Mouse (Mus musculus): ENCODE data around the gene Mmp19. TPM values are rescaled to one million over a fixed set of nuclear protein-coding genes. Genes with fewer than 3 reads are reported as not detected.

Gene Mmp19
- 0.59 and 0.63 TPM in 2 replicates for polyA plus RNA-seq (2015; fragmentation: Nextera tagmentation; extraction: Ambion mirVana)

DNA sequence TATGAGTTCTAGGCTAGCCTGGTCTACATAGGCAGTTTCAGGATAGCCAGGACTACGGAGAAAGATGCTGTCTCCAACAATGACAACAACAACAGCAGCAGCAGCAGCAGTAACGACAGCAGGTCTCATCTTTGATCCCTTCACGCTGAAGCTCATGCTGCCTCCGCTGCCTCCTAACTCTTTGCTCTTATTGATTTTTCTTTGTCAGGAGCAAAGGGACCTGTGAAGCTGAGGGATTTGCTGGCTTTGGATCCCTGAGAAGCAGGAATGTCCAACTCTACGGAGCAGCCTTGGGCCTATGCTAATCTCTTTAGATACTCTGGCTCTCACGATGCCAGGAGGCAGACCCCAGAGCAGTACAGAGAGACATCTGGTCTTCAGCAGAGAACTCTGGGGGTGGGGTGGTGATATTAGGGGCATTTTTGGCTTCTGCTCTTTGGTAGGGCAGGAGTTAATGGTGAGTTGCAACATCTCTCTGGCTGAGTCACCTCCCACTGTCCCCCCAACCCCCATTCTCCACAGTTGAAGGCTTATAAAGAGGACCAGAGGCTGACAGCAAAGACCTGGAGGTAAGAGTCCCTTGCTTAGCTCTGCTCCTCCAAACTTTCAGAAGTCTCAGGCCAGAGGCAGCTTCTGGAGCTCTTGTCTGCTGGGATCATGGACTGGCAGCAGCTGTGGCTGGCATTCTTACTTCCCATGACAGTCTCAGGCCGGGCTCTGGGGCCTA is at the start of gene Mmp19:
TSS of gene Mmp19 (plus strand) at position 513 of the 727 bp plus-strand sequence.
- no peaks in the 10 kb centered on the region for H3K9me3 ChIP-seq
- no peak within 1 kb of the TSS for H3K4me2 ChIP-seq
- no peak within 1 kb of the TSS for H3K4me3 ChIP-seq
- H3K4me1 ChIP-seq (replicated peaks) = no peaks in the 10 kb centered on the region
- H3K27ac ChIP-seq (replicated peaks) = no peak within 1 kb of the TSS
- no peak within 1 kb of the TSS for H3K9ac ChIP-seq
- H3K27me3 ChIP-seq = no peaks in the 10 kb centered on the region
- ATAC-seq (ENCODE audit: low read depth) = no peak
- no peaks in the 10 kb centered on the region for H3K36me3 ChIP-seq
- 67% methylated on average over 7 of the region's 7 CpGs for WGBS

DNA sequence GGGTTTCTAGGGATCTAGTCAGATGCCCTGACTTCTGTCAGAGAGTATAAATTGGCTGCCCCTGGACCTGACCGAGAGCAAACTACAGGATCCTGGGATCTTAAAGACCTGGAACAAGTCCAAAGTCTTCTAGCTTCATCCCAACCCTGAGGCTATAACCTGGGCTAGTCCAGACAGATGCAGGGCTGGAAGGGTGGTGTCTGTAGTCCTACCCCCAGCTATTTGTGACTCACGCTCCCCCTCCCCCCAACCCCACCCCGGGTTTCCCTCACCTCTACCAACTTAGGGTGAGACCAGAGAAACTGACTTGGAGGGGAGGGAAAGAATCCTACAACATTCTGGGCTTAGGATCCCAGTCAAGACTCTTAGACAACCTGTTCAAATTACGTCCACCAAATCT is 48.1 kb upstream of the Mmp19 start:
- H3K9ac ChIP-seq = no peak overlapping the region
- no peak overlapping the region for H3K4me3 ChIP-seq
- peaks cover 28% of the 10 kb centered on the region for H3K4me1 ChIP-seq (replicated peaks)
- no peaks in the 10 kb centered on the region for H3K9me3 ChIP-seq
- peaks cover 55% of the 10 kb centered on the region for H3K27me3 ChIP-seq
- no peak for ATAC-seq (ENCODE audit: low read depth)
- no peak overlapping the region for H3K27ac ChIP-seq (replicated peaks)
- WGBS = 48% methylated on average over 4 of the region's 4 CpGs
- peak overlapping the region; percentile 93; the same call in 1 of the 2 replicates for H3K4me2 ChIP-seq
- no peaks in the 10 kb centered on the region for H3K36me3 ChIP-seq

DNA sequence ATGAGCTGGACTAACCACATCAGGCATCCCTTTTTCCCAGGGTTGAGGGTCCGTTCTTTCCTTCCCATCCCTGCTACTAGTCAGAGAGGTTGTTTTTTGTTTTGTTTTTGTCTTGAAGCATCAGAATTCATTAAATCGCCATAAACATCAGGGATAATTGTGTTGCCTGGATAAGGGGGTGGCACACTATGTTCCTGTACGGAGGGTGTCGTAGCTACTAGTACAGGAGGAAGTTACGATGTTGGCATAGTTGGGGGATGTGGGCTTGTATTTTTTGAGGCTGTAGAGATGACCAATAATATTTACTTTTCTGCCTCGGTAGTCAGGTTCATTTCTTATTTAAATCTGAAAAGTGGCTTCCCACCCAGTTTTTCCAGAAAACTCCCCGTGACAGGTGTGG is 47.5 kb upstream of the Mmp19 start:
- no peaks in the 10 kb centered on the region for H3K36me3 ChIP-seq
- ATAC-seq (ENCODE audit: low read depth) = no peak
- H3K4me2 ChIP-seq = peak overlapping the region; percentile 93
- peak overlapping the region; percentile 81 for H3K9ac ChIP-seq
- peaks cover 28% of the 10 kb centered on the region for H3K4me1 ChIP-seq (replicated peaks)
- H3K4me3 ChIP-seq = peak overlapping the region; percentile 62
- no peaks in the 10 kb centered on the region for H3K9me3 ChIP-seq
- peaks cover 55% of the 10 kb centered on the region for H3K27me3 ChIP-seq
- WGBS = 4% methylated on average over 7 of the region's 7 CpGs
- no peak overlapping the region for H3K27ac ChIP-seq (replicated peaks)

DNA sequence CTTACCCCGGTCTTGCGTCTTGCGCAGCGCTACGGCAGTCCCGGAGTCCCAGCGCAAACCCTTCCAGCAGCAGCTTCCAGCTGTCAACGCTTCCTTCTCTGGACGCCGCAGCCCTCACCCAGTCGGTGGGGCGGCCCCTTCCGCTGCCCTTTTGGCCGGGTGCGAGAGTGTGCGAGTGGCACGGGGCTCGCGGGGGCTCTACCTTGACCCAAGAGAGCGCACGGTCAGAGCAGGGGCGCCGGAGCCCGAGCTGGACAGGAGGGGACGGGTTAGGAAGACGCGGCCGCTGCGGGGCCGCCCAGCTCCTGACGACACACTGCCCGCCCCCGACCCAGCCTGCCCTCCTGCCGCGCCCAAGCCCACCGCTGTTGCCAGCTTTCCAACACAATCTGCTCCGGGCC is 46.9 kb upstream of the Mmp19 start:
- Histone ChIP-seq H3K9ac (peak overlapping the region; percentile 81), H3K9me3 (no peaks in the 10 kb centered on the region), H3K27me3 (peaks cover 55% of the 10 kb centered on the region), H3K27ac (replicated peaks) (no peak overlapping the region), H3K4me1 (replicated peaks) (peaks cover 29% of the 10 kb centered on the region), H3K4me3 (peak overlapping the region; percentile 62), H3K36me3 (no peaks in the 10 kb centered on the region), H3K4me2 (peak overlapping the region; percentile 93)
- no peak for ATAC-seq (ENCODE audit: low read depth)
- 0% methylated on average over 24 of the region's 37 CpGs for WGBS

DNA sequence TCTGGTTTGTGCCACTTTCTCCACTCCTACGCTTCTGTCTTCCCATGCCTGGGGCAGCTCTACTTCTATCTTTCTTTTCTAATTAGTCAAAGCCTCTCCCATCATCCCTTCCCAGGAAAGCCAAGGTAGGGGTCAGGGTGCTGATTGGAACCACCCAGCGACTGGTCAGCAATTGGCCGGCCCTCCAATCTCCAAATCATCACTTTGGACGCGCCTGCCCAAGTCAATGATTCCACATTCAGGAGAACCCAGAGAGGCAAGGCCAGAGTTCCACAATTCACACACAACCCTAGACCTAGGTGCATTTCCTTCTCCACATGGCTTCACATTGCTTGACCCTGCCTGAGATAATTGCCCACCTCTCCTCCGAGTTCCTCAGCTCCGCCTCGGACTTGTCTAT is 46.5 kb upstream of the Mmp19 start:
- Histone ChIP-seq H3K27me3 (peaks cover 55% of the 10 kb centered on the region), H3K4me2 (peak overlapping the region; percentile 93), H3K9ac (peak overlapping the region; percentile 81), H3K4me1 (replicated peaks) (peaks cover 33% of the 10 kb centered on the region), H3K27ac (replicated peaks) (no peak overlapping the region), H3K4me3 (peak overlapping the region; percentile 62), H3K9me3 (no peaks in the 10 kb centered on the region), H3K36me3 (no peaks in the 10 kb centered on the region)
- no peak for ATAC-seq (ENCODE audit: low read depth)
- 18% methylated on average over 8 of the region's 8 CpGs for WGBS

DNA sequence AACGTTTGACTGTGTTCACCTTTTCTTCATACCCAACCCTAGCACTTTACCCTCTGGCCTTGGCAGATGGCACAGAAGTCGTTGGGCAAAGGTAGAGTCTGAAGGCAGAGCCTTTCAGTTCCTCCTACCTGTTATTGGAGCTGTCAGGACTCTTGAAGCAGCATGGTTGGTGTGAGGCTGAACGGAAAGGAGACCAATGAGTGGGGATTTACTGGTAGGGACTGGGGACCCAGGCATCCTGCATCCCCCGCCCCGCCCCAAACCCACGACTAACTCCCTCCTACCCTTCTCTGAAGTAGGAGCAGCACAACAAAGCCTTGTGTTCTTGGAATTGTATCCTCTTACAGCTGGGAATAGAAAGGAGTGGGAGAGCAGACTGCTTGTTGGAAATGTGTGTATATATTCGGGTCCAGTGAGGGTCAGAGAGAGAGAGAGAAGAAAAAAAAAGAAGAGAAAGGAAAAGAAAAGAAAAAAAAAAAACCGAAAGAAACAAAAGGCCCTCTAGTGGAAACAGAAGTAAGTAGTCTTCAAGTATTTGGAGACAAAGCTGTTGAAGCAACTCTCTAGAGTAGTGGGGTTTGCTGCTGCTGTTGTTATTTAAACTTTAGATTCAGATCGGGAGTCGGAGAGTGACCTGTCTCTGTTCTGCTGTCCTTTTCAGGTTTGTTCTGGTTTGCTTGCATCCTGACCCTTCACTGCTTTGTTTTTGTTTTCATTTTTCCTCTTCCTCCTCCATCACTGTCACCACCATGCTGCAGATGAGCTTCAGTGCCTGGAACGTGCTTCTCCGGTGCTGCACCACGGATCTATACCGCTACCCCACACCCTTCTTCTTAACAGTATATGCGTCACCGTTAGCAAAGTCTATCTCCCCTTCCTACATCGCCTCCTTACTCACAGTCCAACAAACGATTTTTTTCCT is 45.8 kb upstream of the Mmp19 start, which contains the start of gene Dgka:
TSS of gene Dgka (minus strand) at position 176 of the 922 bp plus-strand sequence.
- Histone ChIP-seq H3K4me2 (peak within 1 kb of the TSS; percentile 93), H3K9ac (peak within 1 kb of the TSS; percentile 81), H3K27ac (replicated peaks) (no peak within 1 kb of the TSS), H3K36me3 (no peaks in the 10 kb centered on the region), H3K9me3 (no peaks in the 10 kb centered on the region), H3K27me3 (peaks cover 55% of the 10 kb centered on the region), H3K4me3 (peak within 1 kb of the TSS; percentile 62), H3K4me1 (replicated peaks) (peaks cover 40% of the 10 kb centered on the region)
- ATAC-seq (ENCODE audit: low read depth) = no peak
- WGBS = 23% methylated on average over 18 of the region's 18 CpGs

DNA sequence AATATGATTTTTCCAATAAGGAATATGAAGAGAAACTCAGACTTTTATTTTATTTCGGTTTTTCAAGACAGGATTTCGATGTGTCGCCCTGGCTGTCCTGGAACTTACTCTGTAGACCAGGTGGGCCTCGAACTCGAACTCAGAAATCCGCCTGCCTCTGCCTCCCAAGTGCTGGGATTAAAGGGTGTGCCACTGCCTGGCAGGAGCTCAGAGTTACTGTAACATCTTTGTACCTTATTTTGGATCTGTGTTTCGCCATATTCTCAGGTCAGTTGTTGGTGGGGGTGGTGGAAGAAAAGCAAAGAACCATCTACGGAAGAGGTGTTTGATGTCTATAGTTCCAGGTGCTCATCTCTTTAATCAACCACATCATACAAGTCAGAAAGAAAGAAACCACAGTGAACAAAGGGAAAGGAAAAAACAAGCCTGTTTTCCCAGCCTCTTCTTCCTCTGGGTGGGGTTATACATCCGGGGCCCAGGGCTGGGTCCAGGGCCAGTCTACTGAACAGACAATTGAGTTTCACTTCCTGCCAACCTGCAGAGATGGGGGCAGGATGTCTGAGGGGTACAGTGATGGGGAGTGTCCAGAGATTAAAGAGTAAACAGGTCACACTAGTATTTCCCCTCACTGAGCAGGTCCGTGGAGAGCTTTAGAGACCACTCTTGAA is 44.6 kb upstream of the Mmp19 start:
- Histone ChIP-seq H3K9ac (no peak overlapping the region), H3K27ac (replicated peaks) (no peak overlapping the region), H3K4me2 (no peak overlapping the region), H3K4me3 (no peak overlapping the region), H3K27me3 (peaks cover 55% of the 10 kb centered on the region), H3K9me3 (no peaks in the 10 kb centered on the region), H3K36me3 (no peaks in the 10 kb centered on the region), H3K4me1 (replicated peaks) (peaks cover 47% of the 10 kb centered on the region)
- no peak for ATAC-seq (ENCODE audit: low read depth)
- WGBS = 92% methylated on average over 10 of the region's 10 CpGs

DNA sequence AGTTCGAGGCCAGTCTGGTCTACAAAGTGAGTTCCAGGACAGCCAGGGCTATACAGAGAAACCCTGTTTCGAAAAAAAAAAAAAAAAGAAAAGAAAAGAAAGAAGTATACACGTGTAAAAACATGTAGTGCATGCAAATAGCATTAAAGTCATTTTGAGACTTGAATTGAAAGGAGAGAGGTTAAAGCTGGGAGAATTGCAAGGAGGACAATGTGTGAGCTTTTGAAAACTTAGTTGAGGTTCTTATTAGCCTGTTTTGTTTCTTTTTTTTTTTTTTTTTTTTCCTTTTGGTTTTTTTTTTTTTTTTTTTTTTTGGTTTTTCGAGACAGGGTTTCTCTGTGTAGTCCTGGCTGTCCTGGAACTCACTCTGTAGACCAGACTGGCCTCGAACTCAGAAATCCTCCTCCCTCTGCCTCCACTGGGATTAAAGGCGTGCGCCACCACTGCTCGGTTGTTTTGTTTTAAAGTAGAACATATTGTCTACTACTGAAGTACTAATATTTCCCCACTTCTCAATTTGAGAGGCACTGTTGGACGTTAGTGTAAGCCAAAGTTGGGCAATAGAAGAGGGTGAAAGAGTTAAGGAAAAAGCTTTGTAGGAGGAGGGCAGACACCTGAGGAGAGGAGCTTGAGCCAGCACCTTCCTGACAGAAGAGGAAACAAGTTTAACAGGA is 43.6 kb upstream of the Mmp19 start:
- Histone ChIP-seq H3K4me2 (peak overlapping the region; percentile 96), H3K36me3 (no peaks in the 10 kb centered on the region), H3K9ac (peak overlapping the region; percentile 90), H3K27me3 (peaks cover 45% of the 10 kb centered on the region), H3K4me3 (peak overlapping the region; percentile 66), H3K27ac (replicated peaks) (peak overlapping the region; percentile 93), H3K4me1 (replicated peaks) (peaks cover 47% of the 10 kb centered on the region), H3K9me3 (no peaks in the 10 kb centered on the region)
- 41% methylated on average over 9 of the region's 9 CpGs for WGBS
- ATAC-seq (ENCODE audit: low read depth) = no peak

DNA sequence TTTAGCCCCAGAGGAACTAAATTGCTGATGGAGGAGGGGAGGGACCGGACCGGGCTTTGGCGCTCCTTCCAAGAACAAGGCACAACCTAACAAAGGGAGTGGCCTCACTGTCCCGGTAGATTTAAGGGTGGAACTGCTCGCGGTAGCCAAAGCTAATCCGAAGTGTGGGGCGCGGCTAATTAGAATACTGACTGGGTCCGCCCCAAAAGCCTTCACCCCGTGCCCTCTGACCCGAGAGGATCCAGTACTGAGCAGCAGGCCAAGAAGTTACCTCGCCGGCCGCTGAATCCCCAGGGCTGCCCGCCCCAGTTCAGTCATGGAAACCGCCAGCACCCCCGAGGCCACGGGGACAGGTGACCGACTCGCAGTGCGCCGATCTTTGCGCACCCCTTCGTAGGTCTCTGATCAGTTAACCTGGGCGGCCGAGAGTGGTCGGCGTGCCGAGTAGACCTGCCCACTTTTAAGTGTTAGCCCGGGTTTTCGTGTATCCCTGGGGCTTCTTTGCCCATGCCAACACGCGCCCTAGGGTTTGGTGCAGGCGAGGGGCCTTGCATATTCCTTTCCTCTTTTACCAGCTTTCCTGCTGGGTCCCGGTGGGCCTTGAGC is 43.0 kb upstream of the Mmp19 start, which contains the start of gene Pym1:
TSS of gene Pym1 (plus strand) at position 244 of the 606 bp plus-strand sequence.
- Histone ChIP-seq H3K27ac (replicated peaks) (peak within 1 kb of the TSS; percentile 93), H3K9me3 (no peaks in the 10 kb centered on the region), H3K36me3 (peaks cover 3% of the 10 kb centered on the region; the same call in 1 of the 2 replicates), H3K9ac (peak within 1 kb of the TSS; percentile 90), H3K4me1 (replicated peaks) (peaks cover 45% of the 10 kb centered on the region), H3K4me2 (peak within 1 kb of the TSS; percentile 96), H3K4me3 (peak within 1 kb of the TSS; percentile 66), H3K27me3 (peaks cover 38% of the 10 kb centered on the region)
- under 1% methylated on average over 36 of the region's 36 CpGs for WGBS
- ATAC-seq (ENCODE audit: low read depth) = peak; percentile 59

DNA sequence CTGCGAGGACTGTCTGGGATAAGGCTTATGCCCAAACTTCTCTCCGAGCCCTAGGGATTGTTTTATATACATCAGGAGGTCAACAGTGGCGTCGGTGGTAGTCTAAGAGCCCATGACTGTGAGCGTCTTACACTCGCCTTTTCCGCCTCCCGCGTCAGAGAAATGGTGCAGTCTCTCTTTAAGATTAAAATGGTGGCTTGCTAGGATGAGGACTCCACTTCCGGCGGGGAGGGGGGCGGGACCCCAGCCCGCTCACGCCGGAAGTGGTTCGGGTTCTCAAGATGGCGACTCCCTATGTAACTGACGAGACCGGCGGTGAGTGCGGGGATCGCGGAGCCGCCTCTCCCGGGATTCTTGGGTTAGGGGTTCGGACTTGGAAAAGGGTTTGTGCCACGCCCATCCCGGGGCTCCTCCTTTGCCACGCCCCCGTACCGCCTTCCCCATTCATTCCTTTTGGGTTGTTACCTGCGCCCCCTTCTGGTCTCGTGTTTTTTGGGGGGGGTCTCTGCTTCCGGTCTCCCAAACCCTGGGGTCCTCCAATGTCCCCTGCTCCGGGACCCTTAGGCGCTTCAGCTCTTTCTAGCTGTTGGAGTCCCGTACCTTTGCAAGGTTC is 42.4 kb upstream of the Mmp19 start:
- under 1% methylated on average over 37 of the region's 37 CpGs for WGBS
- Histone ChIP-seq H3K4me3 (peak overlapping the region; percentile 66), H3K36me3 (peaks cover 8% of the 10 kb centered on the region; the same call in 1 of the 2 replicates), H3K27ac (replicated peaks) (peak overlapping the region; percentile 93), H3K27me3 (peaks cover 33% of the 10 kb centered on the region), H3K4me1 (replicated peaks) (peaks cover 39% of the 10 kb centered on the region), H3K9me3 (no peaks in the 10 kb centered on the region), H3K9ac (peak overlapping the region; percentile 90), H3K4me2 (peak overlapping the region; percentile 96)
- ATAC-seq (ENCODE audit: low read depth) = peak; percentile 94
